Mouse (Mus musculus): Measurements from ENCODE around the gene Sri. TPM values are rescaled to one million over a fixed set of nuclear protein-coding genes. Genes with fewer than 3 reads are reported as not detected.

The Sri gene
- 112 and 115 TPM in 2 replicates for polyA plus RNA-seq (2015; fragmentation: Nextera tagmentation; extraction: Ambion mirVana)

GRCm38 (mm10) chr5:8045855-8046254, at the start of gene Sri:
TSS of gene Sri (plus strand) at chr5:8046078.

Other genes with a start within 250 kb of the Sri start
- 18.9 and 26.5 TPM in 2 replicates for gene Steap4, start 85.6 kb upstream of the Sri start, polyA plus RNA-seq (2015; fragmentation: Nextera tagmentation; extraction: Ambion mirVana)

All from skeletal muscle tissue, postnatal 0 days (tissue).